Mouse (Mus musculus) stomach, embryonic 16.5 days (tissue): ENCODE results near the gene Wnt1. TPM values are rescaled to one million over a fixed set of nuclear protein-coding genes. Genes with fewer than 3 reads are reported as not detected.

Experiments used
- ATAC-seq: fragments of 200-750 bp; cut with Nextera tagmentation; 2 replicates; pipeline ENCODE4 v1.8.0; 2017; ENCODE audit warnings: moderate number of reproducible peaks, moderate TSS enrichment; ENCODE audit not compliant: insufficient read depth, low FRiP score
- H3K27ac ChIP-seq: fragments of 300-500 bp; sonication (generic); 2 replicates; pipeline ENCODE4 v1.5.1; 2014; ENCODE audit warnings: low read length
- H3K27me3 ChIP-seq: fragments of 300-500 bp; sonication (generic); 2 replicates; pipeline ENCODE4 v1.6.1; 2014; ENCODE audit warnings: low read length, control low read depth, mixed read lengths; ENCODE audit not compliant: control insufficient read depth, insufficient read depth
- H3K36me3 ChIP-seq: fragments of 300-500 bp; sonication (generic); 2 replicates; pipeline ENCODE4 v1.6.1; 2014; ENCODE audit warnings: low read length; ENCODE audit not compliant: control insufficient read depth, insufficient read depth
- H3K4me1 ChIP-seq: fragments of 300-500 bp; sonication (generic); 2 replicates; pipeline ENCODE4 v1.6.1; 2014; ENCODE audit warnings: low read length, control low read depth, mixed read lengths; ENCODE audit not compliant: control insufficient read depth, insufficient read depth
- H3K4me2 ChIP-seq: fragments of 300-500 bp; sonication (generic); 2 replicates; pipeline ENCODE4 v1.6.1; 2014; ENCODE audit warnings: low read depth, low read length, mixed read lengths
- H3K4me3 ChIP-seq: fragments of 300-500 bp; sonication (generic); replicated peaks from 2 replicates; pipeline ENCODE4 v1.5.1; 2014; ENCODE audit warnings: mild to moderate bottlenecking, low read length
- H3K9ac ChIP-seq: fragments of 300-500 bp; sonication (generic); 2 replicates; pipeline ENCODE4 v1.6.1; 2014; ENCODE audit warnings: low read length
- H3K9me3 ChIP-seq: fragments of 300-500 bp; sonication (generic); replicated peaks from 2 replicates; pipeline ENCODE4 v1.6.1; 2016; ENCODE audit warnings: low read length, control low read depth; ENCODE audit not compliant: control insufficient read depth
- WGBS: fragments of 180-500 bp; shearing (Covaris S2); extraction: QIAGEN DNeasy Blood & Tissue Kit; methylation state at CpG from one replicate; pipeline ENCODE4 v1.1.7; 2014; 5-methylcytosine and 5-hydroxymethylcytosine counted together
- polyA plus RNA-seq: library from polyadenylated mRNA; unstranded; fragments of >200 nt; fragmentation: Nextera tagmentation; extraction: Ambion mirVana; gene quantifications from 2 replicates; pipeline ENCODE4 v1.2.1, GENCODE M21; 2015

Wnt1 gene
- polyA plus RNA-seq, 1 experiment from 2014 or later, result not detected

DNA sequence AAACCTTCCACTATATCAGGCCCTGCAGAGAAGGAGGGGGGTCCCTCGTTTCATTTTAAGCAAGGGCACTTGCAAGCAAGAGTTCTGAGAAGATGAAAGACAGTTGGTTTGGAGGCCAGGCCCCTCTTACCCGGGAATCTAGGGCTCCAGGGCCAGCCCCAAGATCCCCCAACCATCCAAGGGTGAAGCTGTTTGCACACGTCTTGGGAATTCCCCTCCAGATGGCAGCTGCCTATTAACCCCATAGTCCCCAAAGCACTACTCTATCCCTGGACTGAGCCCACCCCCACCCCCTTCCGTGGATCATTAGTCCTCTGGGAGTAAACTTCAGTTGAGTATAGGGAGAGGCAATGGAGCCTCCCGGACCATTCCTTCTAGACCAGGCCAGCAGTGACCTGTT is 14.1 kb upstream of the Wnt1 start:
- Histone ChIP-seq H3K36me3 (no peaks in the 10 kb centered on the region), H3K4me1 (peaks cover 29% of the 10 kb centered on the region), H3K27me3 (peaks cover 90% of the 10 kb centered on the region), H3K4me3 (no peak overlapping the region), H3K9ac (no peak overlapping the region), H3K9me3 (no peaks in the 10 kb centered on the region), H3K27ac (no peak overlapping the region), H3K4me2 (no peak overlapping the region)
- WGBS, result 0% methylated on average over 5 of the region's 5 CpGs
- no peak for ATAC-seq

DNA sequence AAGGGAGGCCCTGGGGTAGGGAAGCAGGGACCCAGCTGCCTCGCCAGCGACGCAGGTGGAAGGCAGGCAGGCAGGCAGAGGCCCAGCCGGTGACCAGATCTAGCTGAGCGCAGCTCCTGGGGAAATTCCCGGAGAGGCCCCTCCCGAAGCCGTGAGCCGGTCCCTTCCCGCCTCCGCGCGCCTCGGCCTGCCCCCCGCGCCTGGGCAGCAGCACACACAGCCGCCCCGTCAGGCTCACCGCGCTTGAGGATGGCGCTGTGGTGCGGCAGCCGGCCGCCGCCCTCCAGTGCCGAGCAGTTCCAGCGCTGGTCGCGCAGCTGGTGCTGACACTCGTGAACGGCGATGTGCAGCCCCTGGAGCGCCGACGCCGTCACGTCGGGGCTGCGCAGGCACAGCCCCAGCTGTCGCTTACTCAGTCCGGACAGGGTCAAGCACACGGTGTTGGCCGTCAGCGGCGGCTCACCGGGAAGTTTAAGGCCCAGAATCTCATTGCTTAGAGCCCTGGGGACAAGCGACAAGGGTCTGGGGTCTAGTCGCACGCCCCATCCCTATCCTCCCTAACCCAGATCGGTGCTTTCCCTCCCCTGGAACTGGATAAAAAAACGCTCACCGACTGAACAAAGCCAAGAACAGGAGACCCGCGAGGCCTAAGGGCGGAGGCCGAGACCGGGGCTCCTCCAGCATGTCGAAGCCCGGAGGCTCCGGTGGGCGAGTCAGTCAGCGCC is 13.2 kb upstream of the Wnt1 start:
- peak overlapping the region; percentile 52; the same call in 1 of the 2 replicates for H3K9ac ChIP-seq
- ATAC-seq, result peak; percentile 49; the same call in 1 of the 2 replicates
- no peaks in the 10 kb centered on the region for H3K36me3 ChIP-seq
- no peak overlapping the region for H3K27ac ChIP-seq
- peak overlapping the region; percentile 48 for H3K4me2 ChIP-seq
- peak overlapping the region; percentile 24 for H3K4me3 ChIP-seq
- H3K4me1 ChIP-seq, result peaks cover 29% of the 10 kb centered on the region
- H3K27me3 ChIP-seq, result peaks cover 93% of the 10 kb centered on the region
- no peaks in the 10 kb centered on the region for H3K9me3 ChIP-seq
- WGBS, result 2% methylated on average over 62 of the region's 62 CpGs

DNA sequence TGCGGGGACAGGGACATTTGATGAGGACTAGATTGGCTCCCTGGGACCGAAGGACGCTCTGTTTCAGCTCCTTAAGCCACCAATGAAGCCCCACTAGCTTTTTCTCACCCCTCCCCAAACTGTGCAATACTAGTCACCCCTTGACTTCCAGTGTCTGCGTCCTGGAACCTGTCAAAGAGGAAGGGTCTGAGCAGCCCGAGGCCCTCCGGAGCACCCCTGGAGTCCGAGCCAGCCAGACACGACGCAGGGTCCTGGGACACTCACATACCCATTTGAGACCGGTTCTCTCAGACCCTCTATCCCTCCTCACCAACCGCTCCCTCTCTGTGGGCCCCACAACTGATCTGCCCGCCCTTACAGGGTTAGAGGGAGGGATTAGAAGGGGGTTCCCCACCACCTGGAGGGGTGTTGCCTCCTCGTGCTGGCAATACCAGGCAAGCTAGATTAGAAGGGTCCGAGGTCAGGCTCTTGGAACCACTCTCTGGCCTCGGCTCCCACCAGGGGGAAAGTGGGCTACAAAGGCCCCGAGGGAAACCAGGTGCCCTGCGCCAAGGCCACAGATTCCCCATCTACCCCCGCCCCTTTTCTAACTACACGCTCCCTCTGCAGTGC is 12.5 kb upstream of the Wnt1 start:
- no peak for ATAC-seq
- Histone ChIP-seq H3K9me3 (no peaks in the 10 kb centered on the region), H3K27ac (no peak overlapping the region), H3K27me3 (peaks cover 90% of the 10 kb centered on the region), H3K36me3 (no peaks in the 10 kb centered on the region), H3K4me2 (no peak overlapping the region; the same call in 1 of the 2 replicates), H3K4me1 (peaks cover 29% of the 10 kb centered on the region), H3K4me3 (peak overlapping the region; percentile 28; the same call in 1 of the 2 replicates), H3K9ac (no peak overlapping the region; the same call in 1 of the 2 replicates)
- 5% methylated on average over 19 of the region's 19 CpGs for WGBS

DNA sequence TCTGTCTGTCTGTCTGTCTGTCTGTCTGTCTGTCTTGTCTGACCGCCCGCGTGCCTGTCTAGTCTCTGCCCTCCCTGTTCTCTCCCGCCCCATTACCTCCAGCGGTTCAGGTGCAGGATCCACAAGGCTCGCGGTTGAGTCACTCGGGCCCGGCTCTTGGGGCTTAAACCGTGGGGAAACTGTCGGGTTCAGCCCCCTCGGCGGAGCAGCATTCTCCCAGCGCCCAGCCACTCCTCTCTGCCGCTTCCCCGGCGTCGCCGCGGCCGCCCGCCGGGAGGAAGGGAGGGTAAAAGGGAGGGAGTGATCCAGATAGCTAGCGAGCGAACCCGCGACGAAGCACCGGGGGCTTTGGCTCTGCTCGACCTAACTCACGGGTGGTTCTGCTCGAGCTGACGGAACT is 11.9 kb upstream of the Wnt1 start, which contains the start of gene Wnt10b:
Gene Wnt10b, minus strand, starts transcription at position 389 of the 400 bp plus-strand sequence.
- peaks cover 29% of the 10 kb centered on the region for H3K4me1 ChIP-seq
- peak within 1 kb of the TSS; percentile 45 for H3K4me2 ChIP-seq
- WGBS, result under 1% methylated on average over 33 of the region's 33 CpGs
- H3K27me3 ChIP-seq, result peaks cover 84% of the 10 kb centered on the region
- no peak for ATAC-seq
- no peaks in the 10 kb centered on the region for H3K36me3 ChIP-seq
- H3K9me3 ChIP-seq, result no peaks in the 10 kb centered on the region
- peak within 1 kb of the TSS; percentile 28 for H3K4me3 ChIP-seq
- H3K9ac ChIP-seq, result no peak within 1 kb of the TSS; the same call in 1 of the 2 replicates
- H3K27ac ChIP-seq, result no peak within 1 kb of the TSS

DNA sequence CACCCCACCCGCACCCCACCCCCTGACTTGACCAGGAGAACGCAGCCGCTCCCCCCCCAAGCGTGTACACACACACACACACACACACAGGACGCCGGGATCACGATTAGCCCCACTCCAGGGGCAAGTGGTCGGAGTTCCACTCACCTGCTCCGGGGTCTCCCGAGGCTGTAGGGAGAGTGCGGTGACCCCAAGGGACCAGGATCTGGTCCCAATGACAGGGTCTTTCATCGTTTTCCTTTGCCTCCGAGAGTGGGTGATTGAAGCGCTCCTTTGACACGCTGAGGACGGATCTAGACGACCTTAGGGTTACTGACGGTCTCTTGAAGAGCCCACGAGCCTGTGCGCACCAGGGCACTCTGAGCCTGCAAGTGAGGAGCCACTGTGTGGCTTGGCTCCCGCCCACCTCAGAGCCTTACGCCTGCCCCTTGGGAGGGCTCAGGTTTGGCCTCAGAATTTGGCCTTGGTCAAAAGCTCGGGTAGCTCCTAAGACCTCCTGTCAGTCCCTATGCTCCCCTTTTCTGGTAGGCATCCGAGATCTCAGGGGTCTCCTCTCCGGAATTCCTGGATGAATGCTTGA is 11.4 kb upstream of the Wnt1 start:
- no peak for ATAC-seq
- Histone ChIP-seq H3K4me1 (peaks cover 29% of the 10 kb centered on the region), H3K27me3 (peaks cover 82% of the 10 kb centered on the region), H3K9me3 (no peaks in the 10 kb centered on the region), H3K27ac (no peak overlapping the region), H3K4me3 (peak overlapping the region; percentile 28), H3K4me2 (peak overlapping the region; percentile 45), H3K9ac (no peak overlapping the region; the same call in 1 of the 2 replicates), H3K36me3 (no peaks in the 10 kb centered on the region)
- WGBS, result 2% methylated on average over 25 of the region's 25 CpGs

DNA sequence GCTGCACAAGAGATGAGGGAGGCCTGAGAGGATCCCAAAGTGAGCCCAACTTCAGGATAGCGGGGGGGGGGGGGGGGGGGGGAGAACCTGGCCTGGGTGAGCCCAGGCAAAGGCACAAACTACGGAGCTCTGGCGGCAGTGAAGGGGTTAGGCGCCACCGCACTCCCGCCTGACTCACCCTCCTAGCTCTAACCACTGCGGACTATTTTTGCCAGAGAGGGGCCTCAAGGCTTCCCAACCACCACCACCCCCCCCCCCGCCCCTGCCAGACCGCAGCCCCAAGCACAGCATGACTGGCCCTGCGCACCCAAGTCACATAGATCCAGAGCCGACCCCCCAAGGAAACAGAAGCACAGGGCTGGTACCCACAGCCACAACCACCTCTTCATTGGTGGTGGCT is 10.9 kb upstream of the Wnt1 start:
- 4% methylated on average over 11 of the region's 11 CpGs for WGBS
- no peak for ATAC-seq
- H3K4me1 ChIP-seq, result peaks cover 29% of the 10 kb centered on the region
- no peaks in the 10 kb centered on the region for H3K9me3 ChIP-seq
- no peak overlapping the region for H3K4me3 ChIP-seq
- no peak overlapping the region for H3K4me2 ChIP-seq
- H3K36me3 ChIP-seq, result no peaks in the 10 kb centered on the region
- H3K27ac ChIP-seq, result no peak overlapping the region
- no peak overlapping the region for H3K9ac ChIP-seq
- peaks cover 77% of the 10 kb centered on the region for H3K27me3 ChIP-seq

DNA sequence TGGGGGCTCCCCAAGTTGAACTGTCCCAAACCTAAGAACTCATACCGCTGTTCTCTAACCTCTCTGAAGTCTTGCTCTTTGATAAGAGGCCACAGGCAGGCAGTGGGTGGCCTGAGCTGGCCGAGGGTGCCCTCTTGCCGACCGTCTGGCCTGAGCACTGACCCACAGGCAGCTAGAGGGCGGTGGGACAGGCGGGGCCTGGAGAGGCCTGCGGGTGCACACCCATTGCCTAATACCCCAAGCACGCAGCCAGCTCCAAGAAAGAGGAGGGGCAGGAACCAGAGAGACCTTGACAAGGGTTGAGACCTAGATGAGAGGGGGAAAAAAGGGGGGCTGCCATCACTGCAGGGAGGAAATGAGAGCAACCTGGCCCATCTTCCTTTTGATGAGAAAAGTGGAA is 9.6 kb upstream of the Wnt1 start:
- Histone ChIP-seq H3K27ac (no peak overlapping the region), H3K9me3 (no peaks in the 10 kb centered on the region), H3K4me2 (no peak overlapping the region), H3K4me1 (peaks cover 29% of the 10 kb centered on the region), H3K27me3 (peaks cover 67% of the 10 kb centered on the region), H3K36me3 (no peaks in the 10 kb centered on the region), H3K4me3 (no peak overlapping the region), H3K9ac (no peak overlapping the region)
- WGBS, result 6% methylated on average over 8 of the region's 8 CpGs
- no peak for ATAC-seq

DNA sequence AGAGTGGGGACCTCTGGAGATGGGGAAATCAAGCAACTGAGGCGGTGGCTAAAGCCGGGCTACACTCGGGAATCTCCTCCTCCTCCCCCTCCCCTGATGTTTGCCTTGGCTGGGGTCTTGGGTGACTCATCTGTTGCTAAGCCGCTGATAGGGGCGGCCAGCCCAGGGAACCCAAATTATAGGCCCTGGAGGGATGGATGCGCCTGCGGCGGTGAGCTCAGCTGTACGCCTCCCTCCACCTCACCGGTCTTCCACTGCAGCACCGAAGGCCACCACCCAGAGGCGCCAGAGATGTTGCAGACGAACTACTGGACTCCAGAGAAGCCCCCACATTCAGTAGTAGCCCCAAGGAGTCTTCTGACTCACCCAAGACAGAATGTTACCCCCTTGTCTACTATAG is 9.1 kb upstream of the Wnt1 start:
- peaks cover 29% of the 10 kb centered on the region for H3K4me1 ChIP-seq
- H3K4me2 ChIP-seq, result no peak overlapping the region
- no peak overlapping the region for H3K4me3 ChIP-seq
- 4% methylated on average over 13 of the region's 13 CpGs for WGBS
- peaks cover 62% of the 10 kb centered on the region for H3K27me3 ChIP-seq
- no peaks in the 10 kb centered on the region for H3K36me3 ChIP-seq
- ATAC-seq, result peak; percentile 27; the same call in 1 of the 2 replicates
- H3K9me3 ChIP-seq, result peaks cover 2% of the 10 kb centered on the region
- no peak overlapping the region for H3K27ac ChIP-seq
- no peak overlapping the region for H3K9ac ChIP-seq

DNA sequence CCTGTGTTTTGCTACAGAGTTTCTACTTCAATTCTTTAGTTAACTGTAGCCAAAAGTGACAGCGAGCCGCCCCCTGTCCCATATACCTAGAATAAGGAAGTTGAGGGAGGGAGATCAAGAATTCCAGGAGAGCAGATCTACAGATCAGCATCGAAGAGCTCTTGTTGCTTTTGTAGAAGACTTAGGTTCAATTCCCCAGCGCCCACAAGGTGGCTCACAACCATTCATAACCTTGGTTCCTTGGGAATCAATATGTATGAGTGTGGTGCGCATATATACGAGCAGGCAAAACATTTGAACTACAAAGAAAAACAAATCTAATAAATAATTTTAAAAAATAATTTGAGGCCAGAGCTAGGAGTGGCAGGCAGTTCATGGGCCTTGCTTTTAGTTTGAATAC is 8.5 kb upstream of the Wnt1 start:
- peaks cover 6% of the 10 kb centered on the region for H3K9me3 ChIP-seq
- H3K4me3 ChIP-seq, result no peak overlapping the region
- H3K27me3 ChIP-seq, result peaks cover 56% of the 10 kb centered on the region
- ATAC-seq, result no peak
- H3K9ac ChIP-seq, result no peak overlapping the region
- H3K4me2 ChIP-seq, result no peak overlapping the region
- H3K4me1 ChIP-seq, result peaks cover 24% of the 10 kb centered on the region
- WGBS, result 34% methylated on average over 6 of the region's 6 CpGs
- no peak overlapping the region for H3K27ac ChIP-seq
- no peaks in the 10 kb centered on the region for H3K36me3 ChIP-seq
